Mouse (Mus musculus) stomach, postnatal 0 days (tissue): Measurements from ENCODE around the gene Alppl2. TPM values are rescaled to one million over a fixed set of nuclear protein-coding genes. Genes with fewer than 3 reads are reported as not detected.

Experiments used
- ATAC-seq: fragments of 200-750 bp; cut with Nextera tagmentation; 2 replicates; pipeline ENCODE4 v1.8.0; 2017; ENCODE audit not compliant: low FRiP score, low TSS enrichment
- DNase-seq: peaks from one replicate; pipeline ENCODE4 v3.0.0-alpha.2; 2016; ENCODE audit warnings: low spot score
- H3K27ac ChIP-seq: fragments of 300-500 bp; sonication (generic); replicated peaks from 2 replicates; pipeline ENCODE4 v1.5.1; 2014; ENCODE audit warnings: mild to moderate bottlenecking, control low read depth
- H3K27me3 ChIP-seq: fragments of 300-500 bp; sonication (generic); 2 replicates; pipeline ENCODE4 v1.6.1; 2014; ENCODE audit warnings: low read length; ENCODE audit not compliant: control insufficient read depth, insufficient read depth
- H3K36me3 ChIP-seq: fragments of 300-500 bp; sonication (generic); 2 replicates; pipeline ENCODE4 v1.6.1; 2014; ENCODE audit warnings: low read length, mixed read lengths; ENCODE audit not compliant: control insufficient read depth, insufficient read depth
- H3K4me1 ChIP-seq: fragments of 300-500 bp; sonication (generic); replicated peaks from 2 replicates; pipeline ENCODE4 v1.6.1; 2014; ENCODE audit warnings: antibody characterized with exemption; ENCODE audit not compliant: control insufficient read depth, insufficient read depth
- H3K4me2 ChIP-seq: fragments of 300-500 bp; sonication (generic); replicated peaks from 2 replicates; pipeline ENCODE4 v1.6.1; 2014; ENCODE audit warnings: low read depth, mild to moderate bottlenecking, control low read depth, moderate library complexity
- H3K4me3 ChIP-seq: fragments of 300-500 bp; sonication (generic); 2 replicates; pipeline ENCODE4 v1.5.1; 2014; ENCODE audit warnings: low read depth, low read length, control low read depth
- H3K9ac ChIP-seq: fragments of 300-500 bp; sonication (generic); 2 replicates; pipeline ENCODE4 v1.6.1; 2014; ENCODE audit warnings: mild to moderate bottlenecking, low read length, control low read depth, mixed read lengths
- H3K9me3 ChIP-seq: fragments of 300-500 bp; sonication (generic); 2 replicates; pipeline ENCODE4 v1.6.1; 2016; ENCODE audit warnings: low read length; ENCODE audit not compliant: control insufficient read depth
- CTCF ChIP-seq: IDR thresholded peaks from 2 replicates; pipeline ENCODE4 v1.5.1; 2016; ENCODE audit warnings: antibody characterized with exemption, low read depth, mild to moderate bottlenecking, moderate library complexity
- EP300 ChIP-seq: optimal IDR thresholded peaks from 2 replicates; pipeline ENCODE3; 2016; ENCODE audit warnings: antibody characterized with exemption
- WGBS: fragments of 180-500 bp; shearing (Covaris S2); extraction: QIAGEN DNeasy Blood & Tissue Kit; methylation state at CpG from one replicate; pipeline ENCODE4 v1.1.7; 2014; 5-methylcytosine and 5-hydroxymethylcytosine counted together
- polyA plus RNA-seq: library from polyadenylated mRNA; unstranded; fragments of >200 nt; fragmentation: Nextera tagmentation; extraction: Ambion mirVana; gene quantifications from 2 replicates; pipeline ENCODE4 v1.2.1, GENCODE M21; 2015

Alppl2 gene
- polyA plus RNA-seq, 1 experiment from 2014 or later = not detected

DNA sequence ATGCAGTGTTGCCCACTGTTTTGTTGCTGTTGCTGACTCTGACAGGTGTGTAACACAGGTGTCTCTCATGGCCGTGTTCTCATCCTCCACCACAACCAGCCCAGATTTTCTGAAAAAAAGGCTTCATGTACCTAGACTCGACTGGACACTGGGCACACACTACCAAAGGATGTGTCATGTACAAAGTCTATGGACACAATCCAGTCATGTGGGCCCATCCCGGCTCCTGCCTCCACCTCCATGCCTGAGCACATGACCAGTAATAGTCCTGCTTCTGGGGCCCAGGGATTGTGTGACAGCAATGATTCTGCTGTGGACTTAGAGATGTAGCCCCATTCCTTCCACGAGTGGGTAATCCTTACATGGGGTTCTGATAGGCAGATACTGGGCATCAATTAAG is 18.8 kb upstream of the Alppl2 start:
- H3K9me3 ChIP-seq = no peaks in the 10 kb centered on the region
- no peaks in the 10 kb centered on the region for H3K36me3 ChIP-seq
- no peak overlapping the region for H3K27ac ChIP-seq
- no peaks in the 10 kb centered on the region for H3K4me1 ChIP-seq
- TF ChIP-seq EP300 (no peak), CTCF (no peak)
- 91% methylated on average over 4 of the region's 4 CpGs for whole genome bisulfite sequencing
- DNase-seq (no peak), ATAC-seq (no peak)
- H3K4me3 ChIP-seq = no peak overlapping the region
- no peak overlapping the region for H3K4me2 ChIP-seq
- no peaks in the 10 kb centered on the region for H3K27me3 ChIP-seq
- no peak overlapping the region for H3K9ac ChIP-seq

DNA sequence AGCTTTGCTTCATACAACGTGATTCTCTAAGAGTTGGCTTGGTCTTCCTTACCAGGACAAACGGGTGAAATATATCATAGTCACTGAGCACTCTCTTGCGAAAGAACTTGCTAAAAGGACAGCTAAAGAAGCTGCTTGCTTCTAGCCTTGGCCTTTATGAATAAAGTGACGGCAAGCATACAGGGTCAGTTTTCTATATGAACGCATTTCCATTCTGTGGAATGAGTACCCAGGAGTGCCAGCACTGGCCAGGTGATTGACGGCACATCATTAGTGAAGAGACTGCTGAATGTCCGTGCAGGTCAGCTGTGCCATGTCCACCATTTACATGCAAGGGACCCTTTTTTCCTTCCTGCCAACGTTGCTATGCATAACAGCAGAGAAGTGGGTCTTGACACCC is 16.8 kb upstream of the Alppl2 start:
- DNase-seq (no peak), ATAC-seq (no peak)
- Histone ChIP-seq H3K36me3 (no peaks in the 10 kb centered on the region), H3K9ac (no peak overlapping the region), H3K4me1 (no peaks in the 10 kb centered on the region), H3K9me3 (no peaks in the 10 kb centered on the region), H3K4me3 (no peak overlapping the region), H3K27me3 (no peaks in the 10 kb centered on the region), H3K27ac (no peak overlapping the region), H3K4me2 (no peak overlapping the region)
- WGBS = 67% methylated on average over 8 of the region's 8 CpGs
- TF ChIP-seq CTCF (no peak), EP300 (no peak)

DNA sequence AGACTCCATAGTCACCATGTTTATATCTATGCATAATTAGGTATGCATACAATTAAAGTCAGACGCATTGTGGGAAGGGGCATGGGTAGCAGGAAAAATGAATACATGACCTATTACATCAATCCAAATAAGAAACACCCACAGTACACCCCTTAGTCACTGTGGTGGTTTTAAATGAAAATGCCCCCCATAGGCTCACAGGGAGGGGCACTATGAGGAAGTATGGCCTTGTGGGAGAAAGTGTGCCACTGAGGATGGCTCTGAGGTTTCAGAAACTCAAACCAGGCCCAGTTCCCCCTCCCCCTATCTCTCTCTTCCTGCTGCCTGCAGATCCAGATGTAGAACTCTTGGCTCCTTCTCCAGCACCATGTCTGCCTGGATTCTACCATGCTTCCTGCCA is 14.2 kb upstream of the Alppl2 start:
- TF ChIP-seq EP300 (no peak), CTCF (no peak)
- H3K4me2 ChIP-seq = no peak overlapping the region
- H3K27me3 ChIP-seq = no peaks in the 10 kb centered on the region
- H3K4me1 ChIP-seq = no peaks in the 10 kb centered on the region
- DNase-seq = no peak
- H3K27ac ChIP-seq = no peak overlapping the region
- no peak overlapping the region for H3K9ac ChIP-seq
- 88% methylated on average over 1 of the region's 1 CpGs for WGBS
- no peaks in the 10 kb centered on the region for H3K36me3 ChIP-seq
- H3K9me3 ChIP-seq = no peaks in the 10 kb centered on the region
- H3K4me3 ChIP-seq = no peak overlapping the region
- ATAC-seq = no peak

DNA sequence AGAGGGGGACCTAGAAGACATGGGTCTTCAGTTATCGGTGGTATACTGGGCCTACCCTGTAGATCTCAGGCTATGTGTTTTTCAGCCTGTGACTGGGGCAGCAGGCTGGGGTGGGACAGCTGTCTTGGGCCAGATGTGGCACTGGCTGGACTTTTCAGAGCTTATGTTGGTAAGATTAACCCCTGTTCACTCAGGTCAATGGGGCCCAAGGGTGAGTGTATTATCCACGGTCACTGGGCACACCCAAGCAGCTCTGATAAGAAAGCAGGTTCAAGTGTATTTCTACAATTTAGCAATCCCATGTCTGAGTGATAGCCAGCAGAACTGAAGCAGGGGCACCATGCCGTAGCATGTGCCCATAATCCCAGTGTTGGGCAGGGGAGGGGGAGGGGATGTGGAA is 12.4 kb upstream of the Alppl2 start:
- H3K4me3 ChIP-seq = no peak overlapping the region
- no peaks in the 10 kb centered on the region for H3K4me1 ChIP-seq
- H3K9me3 ChIP-seq = no peaks in the 10 kb centered on the region
- H3K36me3 ChIP-seq = no peaks in the 10 kb centered on the region
- H3K9ac ChIP-seq = no peak overlapping the region
- ATAC-seq (peak; percentile 31; the same call in 1 of the 2 replicates), DNase-seq (peak; percentile 38)
- WGBS = 68% methylated on average over 3 of the region's 3 CpGs
- no peaks in the 10 kb centered on the region for H3K27me3 ChIP-seq
- H3K4me2 ChIP-seq = no peak overlapping the region
- TF ChIP-seq CTCF (no peak), EP300 (no peak)
- no peak overlapping the region for H3K27ac ChIP-seq

DNA sequence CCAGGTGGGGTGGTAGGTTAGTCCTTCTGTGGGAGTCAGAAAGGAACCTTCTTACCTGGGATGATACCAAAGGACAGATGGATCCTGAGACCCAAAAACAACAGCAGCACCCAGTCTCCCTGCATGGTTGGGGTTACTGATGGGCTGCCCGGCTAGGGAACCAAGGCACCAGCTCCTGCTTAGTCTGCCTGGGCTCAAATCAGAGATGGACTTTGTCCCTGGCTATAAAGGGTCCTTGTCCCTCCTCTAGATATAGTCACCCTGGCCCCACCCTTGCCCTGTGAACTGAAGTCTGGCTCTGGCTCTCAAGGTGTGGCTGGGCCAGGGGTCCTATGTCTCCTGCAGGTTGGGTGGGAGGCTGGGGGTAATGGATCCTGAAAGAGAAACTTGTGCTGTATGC is 11.7 kb upstream of the Alppl2 start, which contains the start of gene Alpi:
Gene Alpi (minus strand): TSS at position 196 of the 400 bp plus-strand sequence.
- Histone ChIP-seq H3K27me3 (no peaks in the 10 kb centered on the region), H3K4me2 (no peak within 1 kb of the TSS), H3K36me3 (no peaks in the 10 kb centered on the region), H3K9me3 (no peaks in the 10 kb centered on the region), H3K4me1 (no peaks in the 10 kb centered on the region), H3K27ac (no peak within 1 kb of the TSS), H3K9ac (no peak within 1 kb of the TSS), H3K4me3 (no peak within 1 kb of the TSS)
- TF ChIP-seq CTCF = no peak
- no peak for TF ChIP-seq EP300
- peak; percentile 21 for DNase-seq
- ATAC-seq = no peak
- WGBS = 47% methylated on average over 1 of the region's 1 CpGs

DNA sequence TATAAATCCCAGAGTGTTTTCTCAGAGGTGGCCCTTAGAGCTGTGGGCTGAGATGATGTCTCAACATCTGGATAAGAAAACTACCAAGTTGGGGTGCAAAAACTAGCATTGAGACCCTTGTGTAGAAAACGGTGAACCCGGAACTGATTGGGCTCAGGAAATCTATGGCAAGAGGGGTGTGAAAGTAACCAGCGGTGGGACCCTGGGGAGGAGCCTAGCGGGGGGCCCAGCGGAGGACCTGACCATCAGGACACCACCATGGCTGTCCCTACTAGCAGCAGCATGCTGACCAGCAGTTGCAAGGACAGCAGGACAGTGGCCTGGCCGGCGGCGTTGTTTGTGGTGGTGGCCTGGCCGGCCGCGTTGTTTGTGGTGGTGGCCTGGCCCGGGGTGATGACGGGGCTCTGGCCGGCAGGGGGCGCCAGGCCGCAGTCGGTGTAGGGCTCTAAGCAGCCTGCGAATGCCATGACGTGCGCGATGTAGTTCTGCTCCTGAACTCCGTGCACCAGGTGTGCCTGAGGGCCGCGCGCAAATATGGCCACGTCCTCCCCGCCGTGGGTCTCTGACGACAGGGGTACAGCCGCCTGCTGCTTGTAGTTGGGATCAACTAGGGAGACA is 8.7 kb upstream of the Alppl2 start:
- Histone ChIP-seq H3K9me3 (no peaks in the 10 kb centered on the region), H3K4me2 (no peak overlapping the region), H3K36me3 (no peaks in the 10 kb centered on the region), H3K4me3 (no peak overlapping the region), H3K27me3 (no peaks in the 10 kb centered on the region), H3K27ac (no peak overlapping the region), H3K9ac (no peak overlapping the region), H3K4me1 (no peaks in the 10 kb centered on the region)
- ATAC-seq (peak; percentile 81), DNase-seq (peak; percentile 74)
- 16% methylated on average over 30 of the region's 30 CpGs for WGBS
- TF ChIP-seq CTCF (peak; percentile 85), EP300 (no peak)
